Mouse (Mus musculus) T-cell, adult 2 months (primary cell): ENCODE data around the gene Pstpip1.

Experiments used
- DNase-seq: peaks from one replicate; pipeline ENCODE4 v3.0.0; 2022; ENCODE audit warnings: low spot score

Pstpip1 gene

GRCm38 (mm10) chr9:56151745-56152481 is 62.2 kb downstream of the Pstpip1 start:
- no peak for DNase-seq

GRCm38 (mm10) chr9:56152482-56153007 is 62.8 kb downstream of the Pstpip1 start:
- DNase-seq = no peak

- no peak for DNase-seq
Observed at GRCm38 (mm10) chr9:56154572-56154971, 64.8 kb downstream of the Pstpip1 start.

GRCm38 (mm10) chr9:56158077-56158476 is 68.3 kb downstream of the Pstpip1 start:
- DNase-seq = no peak

- no peak for DNase-seq
Observed at GRCm38 (mm10) chr9:56159456-56159855, 69.7 kb downstream of the Pstpip1 start.

GRCm38 (mm10) chr9:56160341-56161141 is 70.8 kb downstream of the Pstpip1 start:
- DNase-seq = peak; percentile 85

- no peak for DNase-seq
Observed at GRCm38 (mm10) chr9:56165377-56165776, 75.6 kb downstream of the Pstpip1 start, which contains the start of gene Tspan3. TSS of gene Tspan3 (minus strand) at chr9:56165477.

GRCm38 (mm10) chr9:56166161-56166560 is 76.4 kb downstream of the Pstpip1 start:
- DNase-seq = no peak

- DNase-seq = no peak
Observed at GRCm38 (mm10) chr9:56167690-56168089, 77.9 kb downstream of the Pstpip1 start.

GRCm38 (mm10) chr9:56175316-56175715 is 85.6 kb downstream of the Pstpip1 start:
- no peak for DNase-seq

- DNase-seq = no peak
Observed at GRCm38 (mm10) chr9:56177354-56177753, 87.6 kb downstream of the Pstpip1 start.
